Mouse (Mus musculus): Measurements from ENCODE around the gene Ccr3. TPM values are rescaled to one million over a fixed set of nuclear protein-coding genes. Genes with fewer than 3 reads are reported as not detected.
"Not testable (repeated sequence)": the region's sequence is repeated elsewhere in the genome, so short reads cannot be mapped to it uniquely, and the experiment has no call there.

Gene Ccr3
- total and polyA plus RNA-seq, 2 experiments from 2014 or later, result 0.05 TPM; not detected in 1

GRCm38 (mm10) chr9:124068098-124069058, 46.6 kb downstream of the Ccr3 start:
- Histone ChIP-seq H3K27me3 (ENCODE audit: insufficient read depth, low read length) (no peaks in the 10 kb centered on the region), H3K27ac (ENCODE audit: low read depth, low read length) (no peak overlapping the region), H3K9ac (no peak overlapping the region), H3K9me3 (ENCODE audit: low read length) (no peaks in the 10 kb centered on the region), H3K36me3 (ENCODE audit: insufficient read depth) (no peaks in the 10 kb centered on the region), H3K4me3 (ENCODE audit: low read depth, low read length) (no peak overlapping the region), H3K4me2 (ENCODE audit: low read depth) (no peak overlapping the region), H3K4me1 (ENCODE audit: insufficient read depth) (no peaks in the 10 kb centered on the region)
- WGBS, result 68% methylated on average over 2 of the region's 2 CpGs
- DNase-seq, result no peak
- no peak for TF ChIP-seq CTCF (IDR thresholded peaks at IDR 0.05; ENCODE audit: low read depth)
- ATAC-seq, result no peak

- DNase-seq, result no peak
- no peaks in the 10 kb centered on the region for H3K27me3 ChIP-seq (ENCODE audit: insufficient read depth, low read length)
- H3K9me3 ChIP-seq (ENCODE audit: low read length), result no peaks in the 10 kb centered on the region
- no peaks in the 10 kb centered on the region for H3K36me3 ChIP-seq (ENCODE audit: insufficient read depth)
- ATAC-seq, result no peak
- no peak overlapping the region for H3K4me2 ChIP-seq (ENCODE audit: low read depth)
- 83% methylated on average over 1 of the region's 1 CpGs for WGBS
- no peak overlapping the region for H3K9ac ChIP-seq
- no peaks in the 10 kb centered on the region for H3K4me1 ChIP-seq (ENCODE audit: insufficient read depth)
- H3K4me3 ChIP-seq (ENCODE audit: low read depth, low read length), result no peak overlapping the region
- TF ChIP-seq CTCF (IDR thresholded peaks at IDR 0.05; ENCODE audit: low read depth), result no peak
- no peak overlapping the region for H3K27ac ChIP-seq (ENCODE audit: low read depth, low read length)
These were observed 49.7 kb downstream of the Ccr3 start for GRCm38 (mm10) chr9:124071506-124071905.

GRCm38 (mm10) chr9:124079803-124080202, 58.0 kb downstream of the Ccr3 start:
- no peaks in the 10 kb centered on the region for H3K27me3 ChIP-seq (ENCODE audit: insufficient read depth, low read length)
- H3K4me3 ChIP-seq (ENCODE audit: low read depth, low read length), result no peak overlapping the region
- no peaks in the 10 kb centered on the region for H3K4me1 ChIP-seq (ENCODE audit: insufficient read depth)
- no peak for ATAC-seq
- H3K9ac ChIP-seq, result no peak overlapping the region
- DNase-seq, result no peak
- no peak overlapping the region for H3K27ac ChIP-seq (ENCODE audit: low read depth, low read length)
- no peaks in the 10 kb centered on the region for H3K9me3 ChIP-seq (ENCODE audit: low read length)
- H3K36me3 ChIP-seq (ENCODE audit: insufficient read depth), result no peaks in the 10 kb centered on the region
- H3K4me2 ChIP-seq (ENCODE audit: low read depth), result no peak overlapping the region
- 51% methylated on average over 4 of the region's 4 CpGs for WGBS
- no peak for TF ChIP-seq CTCF (IDR thresholded peaks at IDR 0.05; ENCODE audit: low read depth)

DNA sequence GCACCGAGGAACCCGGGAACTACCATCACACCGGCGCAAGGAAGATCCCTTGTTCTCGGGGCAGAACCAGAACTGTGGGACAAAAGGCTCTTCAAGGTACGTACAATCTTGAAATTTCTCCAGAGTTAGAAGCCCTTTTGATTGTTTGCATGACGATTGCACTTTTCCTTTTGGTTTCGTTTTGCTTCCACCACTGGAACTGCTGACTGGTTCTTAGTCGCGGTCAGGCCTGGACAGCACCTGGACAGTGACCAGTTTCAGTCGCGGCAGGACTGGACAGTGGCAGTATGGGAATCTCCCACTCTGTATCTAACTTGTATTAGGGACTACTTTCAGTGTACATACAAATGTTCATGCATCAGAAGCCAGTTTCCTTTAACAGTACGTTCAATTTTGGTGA, 58.7 kb downstream of the Ccr3 start:
- H3K9me3 ChIP-seq (ENCODE audit: low read length); H3K4me3 ChIP-seq (ENCODE audit: low read depth, low read length); DNase-seq; H3K4me1 ChIP-seq (ENCODE audit: insufficient read depth); H3K4me2 ChIP-seq (ENCODE audit: low read depth); H3K27ac ChIP-seq (ENCODE audit: low read depth, low read length); H3K36me3 ChIP-seq (ENCODE audit: insufficient read depth); H3K9ac ChIP-seq; ATAC-seq; H3K27me3 ChIP-seq (ENCODE audit: insufficient read depth, low read length): not testable (repeated sequence)
- 97% methylated on average over 12 of the region's 13 CpGs for WGBS

Other genes starting within 250 kb of the Ccr3 start
- not detected in 2 replicates for gene Cxcr6, start 215.5 kb upstream of the Ccr3 start, total RNA-seq (2014; rRNA removed)
- not detected in 2 replicates for gene Cxcr6, start 215.5 kb upstream of the Ccr3 start, polyA plus RNA-seq (2015; fragmentation: Nextera tagmentation; extraction: Ambion mirVana)
- 11.1 and 17.8 TPM in 2 replicates for gene Fyco1, start 170.1 kb upstream of the Ccr3 start, total RNA-seq (2014; rRNA removed)
- gene Fyco1, start 170.1 kb upstream of the Ccr3 start, polyA plus RNA-seq (2015; fragmentation: Nextera tagmentation; extraction: Ambion mirVana), result 2.7 and 7.6 TPM in 2 replicates
- not detected in 2 replicates for gene Xcr1, start 159.9 kb upstream of the Ccr3 start, total RNA-seq (2014; rRNA removed)
- gene Xcr1, start 159.9 kb upstream of the Ccr3 start, polyA plus RNA-seq (2015; fragmentation: Nextera tagmentation; extraction: Ambion mirVana), result 0.06 and 0.14 TPM in 2 replicates
- 0.38 and 1.1 TPM in 2 replicates for gene Ccr1, start 53.3 kb upstream of the Ccr3 start, total RNA-seq (2014; rRNA removed)
- gene Ccr1, start 53.3 kb upstream of the Ccr3 start, polyA plus RNA-seq (2015; fragmentation: Nextera tagmentation; extraction: Ambion mirVana), result 0.76 and 0.77 TPM in 2 replicates
- not detected in 2 replicates for gene Ccr1l1, start 43.6 kb upstream of the Ccr3 start, total RNA-seq (2014; rRNA removed)
- not detected in 2 replicates for gene Ccr1l1, start 43.6 kb upstream of the Ccr3 start, polyA plus RNA-seq (2015; fragmentation: Nextera tagmentation; extraction: Ambion mirVana)
- 0.10 TPM in 1 of 2 replicates, not detected in the other for gene Ccr2, start 80.0 kb downstream of the Ccr3 start, total RNA-seq (2014; rRNA removed)
- gene Ccr2, start 80.0 kb downstream of the Ccr3 start, polyA plus RNA-seq (2015; fragmentation: Nextera tagmentation; extraction: Ambion mirVana), result 0.07 and 0.08 TPM in 2 replicates
- gene Ccr5, start 99.6 kb downstream of the Ccr3 start, total RNA-seq (2014; rRNA removed), result 0.23 and 4.1 TPM in 2 replicates
- gene Ccr5, start 99.6 kb downstream of the Ccr3 start, polyA plus RNA-seq (2015; fragmentation: Nextera tagmentation; extraction: Ambion mirVana), result 0.30 and 1.2 TPM in 2 replicates

Data from forebrain, postnatal 0 days (tissue).